ENCODE assay signal across 9 mouse cellular contexts in genomic region chr7:80076961-80077716, GRCm38 (mm10). TPM values are rescaled to one million over a fixed set of nuclear protein-coding genes. Genes with fewer than 3 reads are reported as not detected.
DNase-seq lines count a peak whose midpoint lies in the region; ATAC-seq and TF ChIP-seq lines count a peak whose summit lies in the region.
"Had no signal": no experiment of that assay in that cellular context is flagged by ENCODE, and none has a peak within 500 bp of the region (broad histone marks: within the 10 kb centered on the region; RNA-seq: fewer than 3 reads in every experiment).

No protein-coding gene starts in this region.

- H3K4me2 ChIP-seq in heart, postnatal 0 days (ENCODE audit: low read depth, low read length): no peak overlapping the region
- no peak overlapping the region for H3K4me2 ChIP-seq in lung, embryonic 15.5 days
- no peak overlapping the region for H3K4me2 ChIP-seq in forebrain, embryonic 13.5 days
- no peak overlapping the region for H3K4me2 ChIP-seq in midbrain, embryonic 15.5 days

- no peaks in the 10 kb centered on the region for H3K9me3 ChIP-seq in heart, postnatal 0 days (replicated peaks; ENCODE audit: control insufficient read depth, low read length)
- H3K9me3 ChIP-seq in lung, embryonic 15.5 days: no peaks in the 10 kb centered on the region
- no peaks in the 10 kb centered on the region for H3K9me3 ChIP-seq in forebrain, embryonic 13.5 days (replicated peaks)
- H3K9me3 ChIP-seq in midbrain, embryonic 15.5 days: no peaks in the 10 kb centered on the region

- TF ChIP-seq CTCF in heart, postnatal 0 days (IDR thresholded peaks at IDR 0.05; ENCODE audit: low read depth): no peak

- DNase-seq in heart, postnatal 0 days (ENCODE audit: low spot score): no peak
- DNase-seq in heart, postnatal 14 days: no peak
- DNase-seq in lung, postnatal 10 days: no peak
- DNase-seq in right cerebral cortex, postnatal 10 days (ENCODE audit: low spot score in 2 of 2): no peak
- no peak for DNase-seq in adrenal gland, postnatal 4 days (ENCODE audit: low spot score in 2 of 2)
- DNase-seq: thymus, postnatal 4 days had no signal

- H3K27ac ChIP-seq in heart, postnatal 0 days (ENCODE audit: low read depth): peak overlapping the region; percentile 50; the same call in 1 of the 2 replicates
- H3K27ac ChIP-seq in lung, embryonic 15.5 days: 0 out of 2 replicates have a peak overlapping the region, but pooled peaks have one; percentile 80
- H3K27ac ChIP-seq in forebrain, embryonic 13.5 days: peak overlapping the region; percentile 87
- H3K27ac ChIP-seq in midbrain, embryonic 15.5 days: peak overlapping the region; percentile 30; the same call in 1 of the 2 replicates

- intact Hi-C loops in heart, postnatal 14 days (cut with DNase I): loop anchor here (2.0 kb wide), 1 partner anchor 14 kb away; no protein-coding TSS in a partner anchor

- no peak for ATAC-seq in heart, postnatal 0 days (ENCODE audit: insufficient read depth, low read depth)
- ATAC-seq in lung, embryonic 15.5 days (ENCODE audit: borderline replicate concordance, extremely low read depth, low FRiP score, low TSS enrichment): no peak
- ATAC-seq in forebrain, embryonic 13.5 days: no peak
- ATAC-seq in midbrain, embryonic 15.5 days (replicated peaks): no peak

- no peaks in the 10 kb centered on the region for H3K27me3 ChIP-seq in heart, postnatal 0 days (ENCODE audit: control insufficient read depth, insufficient read depth, low read length)
- no peaks in the 10 kb centered on the region for H3K27me3 ChIP-seq in lung, embryonic 15.5 days
- no peaks in the 10 kb centered on the region for H3K27me3 ChIP-seq in forebrain, embryonic 13.5 days
- H3K27me3 ChIP-seq in midbrain, embryonic 15.5 days (replicated peaks): no peaks in the 10 kb centered on the region

- H3K4me1 ChIP-seq in heart, postnatal 0 days (ENCODE audit: control insufficient read depth, insufficient read depth): peaks cover 50% of the 10 kb centered on the region
- peaks cover 65% of the 10 kb centered on the region for H3K4me1 ChIP-seq in lung, embryonic 15.5 days
- H3K4me1 ChIP-seq in forebrain, embryonic 13.5 days: peaks cover 66% of the 10 kb centered on the region
- peaks cover 46% of the 10 kb centered on the region for H3K4me1 ChIP-seq in midbrain, embryonic 15.5 days

- WGBS in heart, postnatal 0 days: 72% methylated on average over 6 of the region's 6 CpGs
- WGBS in lung, embryonic 15.5 days: 71% methylated on average over 6 of the region's 6 CpGs
- 53% methylated on average over 6 of the region's 6 CpGs for WGBS in forebrain, embryonic 13.5 days
- WGBS in midbrain, embryonic 15.5 days: 56% methylated on average over 6 of the region's 6 CpGs

- TF ChIP-seq EP300 in heart, postnatal 0 days (IDR thresholded peaks at IDR 0.05; ENCODE audit: low read depth): no peak

- H3K36me3 ChIP-seq in heart, postnatal 0 days (replicated peaks; ENCODE audit: control insufficient read depth, insufficient read depth, low read length): peaks cover 11% of the 10 kb centered on the region
- peaks cover 7% of the 10 kb centered on the region; the same call in 1 of the 2 replicates for H3K36me3 ChIP-seq in lung, embryonic 15.5 days
- peaks cover 12% of the 10 kb centered on the region for H3K36me3 ChIP-seq in forebrain, embryonic 13.5 days (ENCODE audit: poor library complexity, severe bottlenecking)
- H3K36me3 ChIP-seq in midbrain, embryonic 15.5 days (replicated peaks): peaks cover 3% of the 10 kb centered on the region; the same call in 1 of the 2 replicates

- no peak overlapping the region for H3K4me3 ChIP-seq in heart, postnatal 0 days (ENCODE audit: low read depth, low read length)
- no peak overlapping the region for H3K4me3 ChIP-seq in lung, embryonic 15.5 days
- no peak overlapping the region for H3K4me3 ChIP-seq in forebrain, embryonic 13.5 days
- H3K4me3 ChIP-seq in midbrain, embryonic 15.5 days: no peak overlapping the region

- no peak overlapping the region for H3K9ac ChIP-seq in heart, postnatal 0 days (replicated peaks; ENCODE audit: low read depth, low read length)
- no peak overlapping the region for H3K9ac ChIP-seq in lung, embryonic 15.5 days
- H3K9ac ChIP-seq in forebrain, embryonic 13.5 days: no peak overlapping the region
- no peak overlapping the region for H3K9ac ChIP-seq in midbrain, embryonic 15.5 days

RNA-seq across cellular contexts. Expression of gene Idh2, which starts 38.1 kb away (rescaled TPM):
- 3,422 and 3,660 TPM in 2 replicates for total RNA-seq in heart, postnatal 0 days (2014; rRNA removed; ENCODE audit: low replicate concordance)
- 2,757 and 2,826 TPM in 2 replicates for polyA plus RNA-seq in heart, postnatal 0 days (2015; fragmentation: Nextera tagmentation; extraction: Ambion mirVana)
- 1,000 to 10,000 TPM; 1,322 to 1,446 TPM for total RNA-seq in heart, postnatal 14 days (2021)
- polyA plus RNA-seq in lung, embryonic 15.5 days (2015; fragmentation: Nextera tagmentation; extraction: Ambion mirVana): 690 and 692 TPM in 2 replicates
- polyA plus RNA-seq in forebrain, embryonic 13.5 days (2015; fragmentation: Nextera tagmentation; extraction: Ambion mirVana): 351 and 386 TPM in 2 replicates
- polyA plus RNA-seq in midbrain, embryonic 15.5 days (2015; fragmentation: Nextera tagmentation; extraction: Ambion mirVana): 242 and 249 TPM in 2 replicates
- total RNA-seq in adrenal gland, postnatal 4 days (2021): 100 to 1,000 TPM; 275 to 289 TPM

RNA-seq across cellular contexts. Expression of gene Zfp710, which starts 52.5 kb away (rescaled TPM):
- total RNA-seq in heart, postnatal 0 days (2014; rRNA removed; ENCODE audit: low replicate concordance): 25.5 and 29.7 TPM in 2 replicates
- polyA plus RNA-seq in heart, postnatal 0 days (2015; fragmentation: Nextera tagmentation; extraction: Ambion mirVana): 7.5 TPM in 2 replicates
- total RNA-seq in heart, postnatal 14 days (2021): 10 to 100 TPM; 21.6 to 27.4 TPM
- 15.5 and 17.6 TPM in 2 replicates for polyA plus RNA-seq in lung, embryonic 15.5 days (2015; fragmentation: Nextera tagmentation; extraction: Ambion mirVana)
- 20.6 and 23.1 TPM in 2 replicates for polyA plus RNA-seq in forebrain, embryonic 13.5 days (2015; fragmentation: Nextera tagmentation; extraction: Ambion mirVana)
- 18.0 and 18.6 TPM in 2 replicates for polyA plus RNA-seq in midbrain, embryonic 15.5 days (2015; fragmentation: Nextera tagmentation; extraction: Ambion mirVana)
- total RNA-seq in adrenal gland, postnatal 4 days (2021): 10 to 100 TPM; 25.2 to 25.5 TPM

Comparison
In these comparisons a context has a peak if more than half of its experiments do, and no peak if none do; other contexts are left out.
1. H3K27ac ChIP-seq: peak in every context shown above with its lines; median percentile 87 in forebrain, embryonic 13.5 days; 80 in lung, embryonic 15.5 days; 50 in heart, postnatal 0 days; 30 in midbrain, embryonic 15.5 days.